9 mouse cellular contexts compared by ENCODE assay signal in genomic region chr15:101042613-101043012, GRCm38 (mm10). TPM values are rescaled to one million over a fixed set of nuclear protein-coding genes. Genes with fewer than 3 reads are reported as not detected.
DNase-seq lines count a peak whose midpoint lies in the region; ATAC-seq and TF ChIP-seq lines count a peak whose summit lies in the region.
"Had no signal": no experiment of that assay in that cellular context is flagged by ENCODE, and none has a peak within 500 bp of the region (broad histone marks: within the 10 kb centered on the region; RNA-seq: fewer than 3 reads in every experiment).

No protein-coding gene starts in this region.

- H3K9me3 ChIP-seq in forebrain, postnatal 0 days (ENCODE audit: low read length), result no peaks in the 10 kb centered on the region
- no peaks in the 10 kb centered on the region for H3K9me3 ChIP-seq in forebrain, embryonic 16.5 days (ENCODE audit: control insufficient read depth, low read length)
- no peaks in the 10 kb centered on the region for H3K9me3 ChIP-seq in lung, embryonic 14.5 days (ENCODE audit: low read depth, low read length)

- peaks cover 28% of the 10 kb centered on the region for H3K36me3 ChIP-seq in forebrain, postnatal 0 days (ENCODE audit: insufficient read depth)
- H3K36me3 ChIP-seq in forebrain, embryonic 16.5 days (ENCODE audit: control insufficient read depth, insufficient read depth), result 0 out of 2 replicates have a peak, but pooled peaks cover 5% of the 10 kb centered on the region
- no peaks in the 10 kb centered on the region for H3K36me3 ChIP-seq in lung, embryonic 14.5 days (ENCODE audit: insufficient read depth)
- no peaks in the 10 kb centered on the region for H3K36me3 ChIP-seq in splenic B cell, adult 2 months (ENCODE audit: control insufficient read depth, insufficient read depth, low read length, poor library complexity, severe bottlenecking)

- H3K4me3 ChIP-seq in forebrain, postnatal 0 days (ENCODE audit: low read depth, low read length), result no peak overlapping the region
- no peak overlapping the region for H3K4me3 ChIP-seq in forebrain, embryonic 16.5 days (replicated peaks; ENCODE audit: low read length)
- no peak overlapping the region for H3K4me3 ChIP-seq in lung, embryonic 14.5 days (ENCODE audit: low read depth, low read length)

- no peak overlapping the region for H3K27ac ChIP-seq in forebrain, postnatal 0 days (ENCODE audit: low read depth, low read length)
- no peak overlapping the region for H3K27ac ChIP-seq in forebrain, embryonic 16.5 days (ENCODE audit: low read length)
- H3K27ac ChIP-seq in lung, embryonic 14.5 days (ENCODE audit: low read depth), result no peak overlapping the region

- H3K9ac ChIP-seq in forebrain, postnatal 0 days, result no peak overlapping the region
- no peak overlapping the region for H3K9ac ChIP-seq in forebrain, embryonic 16.5 days (replicated peaks; ENCODE audit: low read depth, low read length)
- H3K9ac ChIP-seq in lung, embryonic 14.5 days, result no peak overlapping the region

- no peak overlapping the region for H3K4me2 ChIP-seq in forebrain, postnatal 0 days (ENCODE audit: low read depth)
- no peak overlapping the region for H3K4me2 ChIP-seq in forebrain, embryonic 16.5 days (ENCODE audit: low read length)
- no peak overlapping the region for H3K4me2 ChIP-seq in lung, embryonic 14.5 days

- ATAC-seq in forebrain, postnatal 0 days, result no peak; the same call in 1 of the 2 replicates
- ATAC-seq in forebrain, embryonic 16.5 days, result no peak
- ATAC-seq in common myeloid progenitor, adult 5-6 weeks (replicated peaks; ENCODE audit: low read depth, poor library complexity, severe bottlenecking), result peak; percentile 46; the same call in 1 of the 2 replicates
- ATAC-seq in lung, embryonic 14.5 days (ENCODE audit: insufficient read depth), result no peak

- peak; percentile 77 for TF ChIP-seq CTCF in forebrain, postnatal 0 days (IDR thresholded peaks at IDR 0.05; ENCODE audit: low read depth)
- TF ChIP-seq CTCF in lung, embryonic 14.5 days (IDR thresholded peaks at IDR 0.05; ENCODE audit: low read depth), result peak; percentile 82

- peak; percentile 74 for DNase-seq in forebrain, postnatal 0 days
- peak; percentile 72 for DNase-seq in urinary bladder, postnatal 14 days (ENCODE audit: low spot score)
- DNase-seq in urinary bladder, adult 2 months (ENCODE audit: low spot score), result no peak
- peak; percentile 84 for DNase-seq in kidney, postnatal 10 days
- DNase-seq in lung, embryonic 14.5 days, result peak; percentile 88
- peak; percentile 56 for DNase-seq in splenic B cell, adult 2 months (ENCODE audit: low read depth, low spot score)

- peaks cover 25% of the 10 kb centered on the region for H3K27me3 ChIP-seq in forebrain, postnatal 0 days (ENCODE audit: insufficient read depth, low read length)
- peaks cover 23% of the 10 kb centered on the region for H3K27me3 ChIP-seq in forebrain, embryonic 16.5 days (replicated peaks; ENCODE audit: control insufficient read depth, insufficient read depth, low read length)
- H3K27me3 ChIP-seq in lung, embryonic 14.5 days (ENCODE audit: insufficient read depth, low read length), result peaks cover 82% of the 10 kb centered on the region
- no peaks in the 10 kb centered on the region; the same call in 1 of the 2 replicates for H3K27me3 ChIP-seq in splenic B cell, adult 2 months (ENCODE audit: control insufficient read depth, insufficient read depth, low read length, poor library complexity, severe bottlenecking)

- no peaks in the 10 kb centered on the region for H3K4me1 ChIP-seq in forebrain, postnatal 0 days (ENCODE audit: insufficient read depth)
- H3K4me1 ChIP-seq in forebrain, embryonic 16.5 days (replicated peaks; ENCODE audit: control insufficient read depth, insufficient read depth, low read length), result peaks cover 16% of the 10 kb centered on the region
- H3K4me1 ChIP-seq in lung, embryonic 14.5 days (ENCODE audit: insufficient read depth), result no peaks in the 10 kb centered on the region; the same call in 1 of the 2 replicates

- WGBS in forebrain, postnatal 0 days, result 28% methylated on average over 6 of the region's 6 CpGs
- WGBS in forebrain, embryonic 16.5 days, result 26% methylated on average over 6 of the region's 6 CpGs
- WGBS in lung, embryonic 14.5 days, result 24% methylated on average over 6 of the region's 6 CpGs

RNA-seq across cellular contexts. Expression of gene Gm47841, which starts 4.6 kb away (rescaled TPM):
- total RNA-seq in forebrain, postnatal 0 days (2014; rRNA removed), result not detected in 2 replicates
- polyA plus RNA-seq in forebrain, postnatal 0 days (2015; fragmentation: Nextera tagmentation; extraction: Ambion mirVana), result not detected in 2 replicates
- polyA plus RNA-seq in forebrain, embryonic 16.5 days (2015; fragmentation: Nextera tagmentation; extraction: Ambion mirVana), result not detected in 2 replicates
- 0.09 and 0.15 TPM in 2 replicates for polyA plus RNA-seq in urinary bladder, adult 2 months (2012; rRNA removed)
- total RNA-seq in common myeloid progenitor, adult 5-6 weeks (2017), result not detected in 2 replicates
- not detected in 2 replicates for polyA plus RNA-seq in lung, embryonic 14.5 days (2014; fragmentation: Nextera tagmentation; extraction: Ambion mirVana)
- total RNA-seq: layer of hippocampus, postnatal 36 days had no signal

RNA-seq across cellular contexts. Expression of gene Fignl2, which starts 35.8 kb away (rescaled TPM):
- 0.85 and 1.3 TPM in 2 replicates for total RNA-seq in forebrain, postnatal 0 days (2014; rRNA removed)
- polyA plus RNA-seq in forebrain, postnatal 0 days (2015; fragmentation: Nextera tagmentation; extraction: Ambion mirVana), result 0.06 TPM in 1 of 2 replicates, not detected in the other
- 0.05 TPM in 1 of 2 replicates, not detected in the other for polyA plus RNA-seq in forebrain, embryonic 16.5 days (2015; fragmentation: Nextera tagmentation; extraction: Ambion mirVana)
- polyA plus RNA-seq in urinary bladder, adult 2 months (2012; rRNA removed), result 7.3 and 7.5 TPM in 2 replicates
- total RNA-seq in common myeloid progenitor, adult 5-6 weeks (2017), result not detected in 2 replicates
- 0.26 and 0.34 TPM in 2 replicates for polyA plus RNA-seq in lung, embryonic 14.5 days (2014; fragmentation: Nextera tagmentation; extraction: Ambion mirVana)
